Mouse (Mus musculus): ENCODE data around the gene Utrn. TPM values are rescaled to one million over a fixed set of nuclear protein-coding genes. Genes with fewer than 3 reads are reported as not detected.

Gene Utrn
- total RNA-seq, 2 experiments from 2014 or later: 91.1 to 101 TPM

- no peak for DNase-seq (ENCODE audit: low spot score in 2 of 2)
Measured at GRCm38 (mm10) chr10:12549945-12550540, 319.1 kb downstream of the Utrn start.

GRCm38 (mm10) chr10:12549261-12549660 lies 319.9 kb downstream of the Utrn start:
- no peak for DNase-seq (ENCODE audit: low spot score in 2 of 2)

- peak in 1 of 2 experiments; percentile 10 for DNase-seq (ENCODE audit: low spot score in 2 of 2)
Measured at GRCm38 (mm10) chr10:12548616-12549084, 320.5 kb downstream of the Utrn start.

- no peak for DNase-seq (ENCODE audit: low spot score in 2 of 2)
Measured at GRCm38 (mm10) chr10:12547037-12547625, 322.0 kb downstream of the Utrn start.

- DNase-seq (ENCODE audit: low spot score in 2 of 2): no peak
Measured at GRCm38 (mm10) chr10:12545440-12545839, 323.7 kb downstream of the Utrn start.

GRCm38 (mm10) chr10:12541757-12542156 lies 327.4 kb downstream of the Utrn start:
- DNase-seq (ENCODE audit: low spot score in 2 of 2): no peak

- DNase-seq (ENCODE audit: low spot score in 2 of 2): no peak
Measured at GRCm38 (mm10) chr10:12535272-12535671, 333.9 kb downstream of the Utrn start.

- no peak for DNase-seq (ENCODE audit: low spot score in 2 of 2)
Measured at GRCm38 (mm10) chr10:12534801-12535200, 334.4 kb downstream of the Utrn start.

- DNase-seq (ENCODE audit: low spot score in 2 of 2): no peak
Measured at GRCm38 (mm10) chr10:12534301-12534700, 334.9 kb downstream of the Utrn start.

GRCm38 (mm10) chr10:12522078-12522477 lies 347.1 kb downstream of the Utrn start:
- DNase-seq (ENCODE audit: low spot score in 2 of 2): no peak

GRCm38 (mm10) chr10:12518162-12518561 lies 351.0 kb downstream of the Utrn start:
- no peak for DNase-seq (ENCODE audit: low spot score in 2 of 2)

- DNase-seq (ENCODE audit: low spot score in 2 of 2): no peak
Measured at GRCm38 (mm10) chr10:12505568-12505967, 363.6 kb downstream of the Utrn start.

GRCm38 (mm10) chr10:12500489-12500888 lies 368.7 kb downstream of the Utrn start:
- DNase-seq (ENCODE audit: low spot score in 2 of 2): no peak

GRCm38 (mm10) chr10:12497555-12497954 lies 371.6 kb downstream of the Utrn start:
- no peak for DNase-seq (ENCODE audit: low spot score in 2 of 2)

- DNase-seq (ENCODE audit: low spot score in 2 of 2): no peak
Measured at GRCm38 (mm10) chr10:12489551-12490177, 379.5 kb downstream of the Utrn start.

GRCm38 (mm10) chr10:12488518-12488917 lies 380.6 kb downstream of the Utrn start:
- no peak for DNase-seq (ENCODE audit: low spot score in 2 of 2)

GRCm38 (mm10) chr10:12488117-12488516 lies 381.0 kb downstream of the Utrn start:
- no peak for DNase-seq (ENCODE audit: low spot score in 2 of 2)

- DNase-seq (ENCODE audit: low spot score in 2 of 2): no peak
Measured at GRCm38 (mm10) chr10:12483494-12483893, 385.7 kb downstream of the Utrn start.

GRCm38 (mm10) chr10:12482975-12483374 lies 386.2 kb downstream of the Utrn start:
- no peak for DNase-seq (ENCODE audit: low spot score in 2 of 2)

GRCm38 (mm10) chr10:12474850-12475621 lies 394.1 kb downstream of the Utrn start:
- DNase-seq (ENCODE audit: low spot score in 2 of 2): no peak

- DNase-seq (ENCODE audit: low spot score in 2 of 2): no peak
Measured at GRCm38 (mm10) chr10:12469391-12470057, 399.6 kb downstream of the Utrn start.

Measured in adrenal gland, postnatal 4 days (tissue).